Comparison of ENCODE assay signal across 22 mouse cellular contexts in genomic region chr6:97265705-97266104, GRCm38 (mm10). TPM values are rescaled to one million over a fixed set of nuclear protein-coding genes. Genes with fewer than 3 reads are reported as not detected.
DNase-seq lines count a peak whose midpoint lies in the region; ATAC-seq and TF ChIP-seq lines count a peak whose summit lies in the region.
"Had no signal": no experiment of that assay in that cellular context is flagged by ENCODE, and none has a peak within 500 bp of the region (broad histone marks: within the 10 kb centered on the region; RNA-seq: fewer than 3 reads in every experiment).

No protein-coding gene starts in this region.

- no peak for TF ChIP-seq CTCF in gastrocnemius, adult 2 months (IDR thresholded peaks at IDR 0.05)

- no peak overlapping the region; the same call in 1 of the 2 replicates for H3K4me3 ChIP-seq in gastrocnemius, adult 2 months
- H3K4me3 ChIP-seq in heart, embryonic 12.5 days, result no peak overlapping the region
- H3K4me3 ChIP-seq in heart, embryonic 16.5 days (ENCODE audit: low read length), result no peak overlapping the region
- H3K4me3 ChIP-seq in midbrain, embryonic 11.5 days (ENCODE audit: low read depth, low read length), result no peak overlapping the region
- H3K4me3 ChIP-seq in midbrain, embryonic 10.5 days, result no peak overlapping the region
- H3K4me3 ChIP-seq: embryonic facial prominence, embryonic 10.5 days; forebrain, embryonic 13.5 days; hindbrain, embryonic 13.5 days had no signal

- no peak overlapping the region for H3K9ac ChIP-seq in heart, embryonic 12.5 days
- H3K9ac ChIP-seq in heart, embryonic 16.5 days (ENCODE audit: low read length), result no peak overlapping the region; the same call in 1 of the 2 replicates
- H3K9ac ChIP-seq in midbrain, embryonic 11.5 days (ENCODE audit: low read length), result no peak overlapping the region
- H3K9ac ChIP-seq: forebrain, embryonic 13.5 days; forebrain, postnatal 0 days; hindbrain, embryonic 13.5 days had no signal

- no peak for DNase-seq in gastrocnemius, adult 2 months
- no peak for DNase-seq in gastrocnemius, postnatal 36 days
- no peak for DNase-seq in heart, postnatal 4 days
- DNase-seq in heart, adult 18-20 months, result no peak
- peak; percentile 53 for DNase-seq in midbrain, embryonic 11.5 days (ENCODE audit: low spot score, missing footprints)
- DNase-seq in midbrain, embryonic 10.5 days (ENCODE audit: low spot score), result no peak
- DNase-seq: adrenal gland, adult 8-10 months; adrenal gland, postnatal 36 days; B cell, adult 2 months; cerebellum, adult 2 months; cerebellum, postnatal 10 days; forebrain, postnatal 0 days; kidney, adult 11 months had no signal

- H3K4me2 ChIP-seq in heart, embryonic 12.5 days, result peak overlapping the region; percentile 26
- H3K4me2 ChIP-seq in heart, embryonic 16.5 days (ENCODE audit: low read depth, low read length), result peak overlapping the region; percentile 40
- no peak overlapping the region for H3K4me2 ChIP-seq in midbrain, embryonic 11.5 days
- H3K4me2 ChIP-seq: forebrain, embryonic 13.5 days; hindbrain, embryonic 13.5 days had no signal

- H3K9me3 ChIP-seq in heart, embryonic 12.5 days (replicated peaks), result no peaks in the 10 kb centered on the region
- H3K9me3 ChIP-seq in heart, embryonic 16.5 days (replicated peaks; ENCODE audit: control insufficient read depth, low read length), result no peaks in the 10 kb centered on the region
- no peaks in the 10 kb centered on the region for H3K9me3 ChIP-seq in midbrain, embryonic 11.5 days (ENCODE audit: control insufficient read depth, low read length)
- H3K9me3 ChIP-seq in midbrain, embryonic 10.5 days (replicated peaks), result no peaks in the 10 kb centered on the region
- H3K9me3 ChIP-seq: embryonic facial prominence, embryonic 10.5 days; forebrain, embryonic 13.5 days; G1E; hindbrain, embryonic 13.5 days had no signal

- ATAC-seq in heart, embryonic 12.5 days (ENCODE audit: insufficient number of reproducible peaks, low FRiP score), result peak; percentile 51
- peak; percentile 88 for ATAC-seq in heart, embryonic 16.5 days (replicated peaks; ENCODE audit: extremely low read depth, insufficient read depth, low FRiP score)
- no peak for ATAC-seq in midbrain, embryonic 11.5 days (ENCODE audit: low FRiP score)
- ATAC-seq: CD4-positive, CD25-positive, alpha-beta regulatory T cell, adult 4 months; forebrain, embryonic 13.5 days; forebrain, postnatal 0 days; hindbrain, postnatal 0 days had no signal

- H3K4me1 ChIP-seq in heart, embryonic 12.5 days (replicated peaks), result peaks cover 10% of the 10 kb centered on the region; the same call in 1 of the 2 replicates
- peaks cover 12% of the 10 kb centered on the region for H3K4me1 ChIP-seq in heart, embryonic 16.5 days (ENCODE audit: control insufficient read depth, insufficient read depth, low read length)
- no peaks in the 10 kb centered on the region for H3K4me1 ChIP-seq in midbrain, embryonic 11.5 days (ENCODE audit: control insufficient read depth, insufficient read depth, low read length)
- H3K4me1 ChIP-seq in midbrain, embryonic 10.5 days, result no peaks in the 10 kb centered on the region
- H3K4me1 ChIP-seq: embryonic facial prominence, embryonic 10.5 days; hindbrain, embryonic 13.5 days had no signal

- intact Hi-C loops in gastrocnemius, adult 2 months (cut with DNase I), result no loop called here
- intact Hi-C loops in gastrocnemius, postnatal 36 days (cut with DNase I), result no loop called here

- H3K36me3 ChIP-seq in heart, embryonic 12.5 days, result no peaks in the 10 kb centered on the region
- no peaks in the 10 kb centered on the region for H3K36me3 ChIP-seq in heart, embryonic 16.5 days (ENCODE audit: control insufficient read depth, insufficient read depth)
- no peaks in the 10 kb centered on the region for H3K36me3 ChIP-seq in midbrain, embryonic 11.5 days (ENCODE audit: control insufficient read depth, insufficient read depth, low read length)
- H3K36me3 ChIP-seq in midbrain, embryonic 10.5 days, result no peaks in the 10 kb centered on the region
- H3K36me3 ChIP-seq: embryonic facial prominence, embryonic 10.5 days; G1E; hindbrain, embryonic 13.5 days had no signal

- WGBS in heart, embryonic 12.5 days, result 44% methylated on average over 3 of the region's 3 CpGs
- WGBS in heart, embryonic 16.5 days, result 38% methylated on average over 3 of the region's 3 CpGs
- 84% methylated on average over 3 of the region's 3 CpGs for WGBS in midbrain, embryonic 11.5 days
- 84% methylated on average over 3 of the region's 3 CpGs for WGBS in midbrain, embryonic 10.5 days

- peak overlapping the region; percentile 84 for H3K27ac ChIP-seq in gastrocnemius, adult 2 months
- H3K27ac ChIP-seq in heart, embryonic 12.5 days (ENCODE audit: poor library complexity, severe bottlenecking), result peak overlapping the region; percentile 91
- peak overlapping the region; percentile 96 for H3K27ac ChIP-seq in heart, embryonic 16.5 days (ENCODE audit: low read length)
- H3K27ac ChIP-seq in midbrain, embryonic 11.5 days (ENCODE audit: low read depth, low read length), result no peak overlapping the region
- H3K27ac ChIP-seq in midbrain, embryonic 10.5 days (replicated peaks), result no peak overlapping the region
- H3K27ac ChIP-seq: embryonic facial prominence, embryonic 10.5 days; forebrain, embryonic 13.5 days; hindbrain, embryonic 13.5 days; hindbrain, postnatal 0 days had no signal

- H3K27me3 ChIP-seq in heart, embryonic 12.5 days (replicated peaks), result no peaks in the 10 kb centered on the region
- no peaks in the 10 kb centered on the region for H3K27me3 ChIP-seq in heart, embryonic 16.5 days (ENCODE audit: control insufficient read depth, insufficient read depth, low read length)
- no peaks in the 10 kb centered on the region for H3K27me3 ChIP-seq in midbrain, embryonic 11.5 days (ENCODE audit: control insufficient read depth, insufficient read depth, low read length)
- H3K27me3 ChIP-seq in midbrain, embryonic 10.5 days (ENCODE audit: low read depth, poor library complexity, severe bottlenecking), result no peaks in the 10 kb centered on the region
- H3K27me3 ChIP-seq: forebrain, embryonic 13.5 days; hindbrain, embryonic 13.5 days had no signal

RNA-seq across cellular contexts. Expression of gene Lmod3, which starts 13.1 kb away (rescaled TPM):
- total RNA-seq in gastrocnemius, adult 2 months (2021), result 100 to 1,000 TPM in 1 of 2 experiments, 10 to 100 TPM in 1; 95.4 to 186 TPM
- 100 to 1,000 TPM; 126 to 132 TPM for total RNA-seq in gastrocnemius, postnatal 36 days (2021)
- polyA plus RNA-seq in heart, embryonic 12.5 days (2016; fragmentation: Nextera tagmentation; extraction: Ambion mirVana), result 18.0 and 18.7 TPM in 2 replicates
- 10 to 100 TPM; 47.8 to 48.0 TPM for total RNA-seq in heart, postnatal 4 days (2021)
- 21.6 and 27.8 TPM in 2 replicates for polyA plus RNA-seq in heart, embryonic 16.5 days (2015; fragmentation: Nextera tagmentation; extraction: Ambion mirVana)
- total RNA-seq in heart, adult 18-20 months (2021), result 10 to 100 TPM; 58.1 to 67.1 TPM
- polyA plus RNA-seq in midbrain, embryonic 11.5 days (2014; fragmentation: Nextera tagmentation; extraction: Ambion mirVana), result 0.08 TPM in 1 of 2 replicates, not detected in the other
- not detected in 2 replicates for polyA plus RNA-seq in midbrain, embryonic 10.5 days (2016; fragmentation: Nextera tagmentation; extraction: Ambion mirVana)
- total RNA-seq: adrenal gland, postnatal 36 days; hematopoietic stem cell, adult 5-6 weeks had no signal
- polyA plus RNA-seq: embryonic facial prominence, embryonic 10.5 days; forebrain, embryonic 13.5 days; G1E; hindbrain, postnatal 0 days had no signal

RNA-seq across cellular contexts. Expression of gene Arl6ip5, which starts 55.2 kb away (rescaled TPM):
- 100 to 1,000 TPM; 117 to 173 TPM for total RNA-seq in gastrocnemius, adult 2 months (2021)
- 100 to 1,000 TPM; 133 to 150 TPM for total RNA-seq in gastrocnemius, postnatal 36 days (2021)
- 96.9 and 97.9 TPM in 2 replicates for polyA plus RNA-seq in heart, embryonic 12.5 days (2016; fragmentation: Nextera tagmentation; extraction: Ambion mirVana)
- total RNA-seq in heart, postnatal 4 days (2021), result 10 to 100 TPM; 94.2 to 95.1 TPM
- 99.6 and 107 TPM in 2 replicates for polyA plus RNA-seq in heart, embryonic 16.5 days (2015; fragmentation: Nextera tagmentation; extraction: Ambion mirVana)
- 100 to 1,000 TPM; 125 to 130 TPM for total RNA-seq in heart, adult 18-20 months (2021)
- 41.4 and 41.8 TPM in 2 replicates for polyA plus RNA-seq in midbrain, embryonic 11.5 days (2014; fragmentation: Nextera tagmentation; extraction: Ambion mirVana)
- polyA plus RNA-seq in midbrain, embryonic 10.5 days (2016; fragmentation: Nextera tagmentation; extraction: Ambion mirVana), result 40.0 and 48.7 TPM in 2 replicates

Comparison
In these comparisons a context has a peak if more than half of its experiments do, and no peak if none do; other contexts are left out.
1. H3K27ac ChIP-seq: peak in gastrocnemius, adult 2 months (single experiment), heart, embryonic 12.5 days (single experiment) and heart, embryonic 16.5 days (single experiment); none in midbrain, embryonic 11.5 days (single experiment) and midbrain, embryonic 10.5 days (single experiment).